Mouse (Mus musculus) cerebellum, adult 9-11 months (tissue): ENCODE measurements at regions not wholly inside any gene's neighbourhood (a gene's known extent, or its start where the extent isn't known, plus 50 kb on each side); places are given as distances from the start of the nearest gene placed in this dataset.
A peak's percentile ranks its signal among the peaks of the same experiment; 100 is the strongest.

Experiments
- DNase-seq: peaks from one replicate; pipeline ENCODE4 v3.0.0; 2022

DNA sequence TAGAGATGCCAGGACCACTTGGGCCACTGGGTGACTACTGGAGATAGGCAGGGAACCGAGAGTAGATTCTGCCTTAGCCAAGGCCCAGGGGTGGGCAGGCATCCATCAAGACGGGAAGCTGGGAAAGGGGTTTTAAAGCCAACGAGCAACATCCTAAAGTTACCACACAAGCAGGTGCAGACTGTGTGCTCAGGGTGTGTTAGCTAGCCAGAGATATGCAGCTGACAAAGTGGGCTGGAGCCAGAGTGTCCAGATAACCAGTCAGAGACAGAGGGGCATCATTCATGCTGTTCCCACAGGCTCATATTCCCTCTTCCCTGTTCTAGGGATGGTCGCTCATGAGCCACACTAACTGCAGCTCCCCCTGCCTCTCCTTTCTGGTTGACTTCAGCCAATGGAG is 104.2 kb downstream of the Vegfa start:
- no peak for DNase-seq

DNA sequence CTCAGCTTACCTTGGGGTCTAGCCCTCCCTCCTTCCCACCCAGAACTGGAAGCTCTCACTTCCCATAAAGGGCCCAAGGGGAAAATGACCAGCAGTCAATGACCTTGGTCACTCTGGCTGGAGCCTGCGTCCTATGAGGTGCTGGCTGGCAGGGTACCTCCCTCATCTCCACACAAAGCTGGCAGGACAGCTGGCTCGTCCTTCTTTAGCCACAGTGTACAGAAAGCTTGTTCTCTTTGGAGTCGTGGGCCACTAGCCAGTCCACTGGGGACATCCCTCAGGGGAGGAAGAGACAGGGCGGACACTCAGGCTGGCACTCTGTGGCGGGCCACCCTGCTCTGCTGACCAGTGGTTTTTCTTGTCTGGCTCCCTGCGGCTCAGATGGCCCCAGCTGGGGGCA is 106.3 kb downstream of the Vegfa start:
- no peak for DNase-seq

DNA sequence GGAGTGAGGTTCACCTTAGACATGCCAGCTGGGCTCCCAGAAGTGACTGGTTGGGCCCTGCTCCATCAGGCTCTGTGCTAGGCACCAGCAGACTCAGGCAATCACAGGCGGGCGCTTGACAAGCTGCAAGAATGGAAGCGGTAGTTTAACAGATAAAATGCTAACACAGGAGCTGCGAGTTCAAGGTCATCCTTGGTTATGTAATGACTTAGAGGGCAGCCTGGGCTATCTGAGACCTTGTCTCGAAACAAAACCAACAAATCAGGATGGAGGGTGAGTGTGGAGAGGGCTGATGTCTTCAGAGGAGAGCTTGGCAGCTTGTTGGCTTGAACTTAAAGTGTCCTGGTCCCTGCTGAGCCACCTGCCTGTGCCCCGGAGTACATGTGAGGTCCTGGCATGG is 107.6 kb downstream of the Vegfa start:
- no peak for DNase-seq

DNA sequence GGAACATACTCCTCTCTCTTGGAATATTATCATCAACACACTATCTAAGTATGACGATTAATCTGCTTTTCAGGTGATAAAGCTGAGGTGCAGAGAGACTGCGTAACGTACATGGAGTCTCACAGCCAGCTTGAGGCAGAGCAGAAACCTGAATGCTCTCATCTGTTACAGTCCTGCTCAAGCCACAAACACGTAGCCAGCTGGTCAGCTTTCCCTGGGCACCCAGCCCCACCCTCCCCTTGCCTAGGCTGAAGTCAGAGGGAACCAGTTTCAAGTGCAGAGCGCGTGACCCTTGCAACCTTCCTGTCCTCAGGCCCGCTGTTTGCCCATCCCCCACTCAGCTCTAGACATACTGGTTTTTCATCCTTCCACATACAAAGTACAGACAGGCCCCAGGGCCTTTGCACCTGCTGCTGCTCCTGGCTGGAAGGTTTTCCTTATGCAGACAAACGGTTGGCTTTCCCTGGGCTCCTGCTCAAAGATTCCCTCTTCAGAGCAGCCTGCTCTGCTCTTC is 108.9 kb downstream of the Vegfa start:
- no peak for DNase-seq

DNA sequence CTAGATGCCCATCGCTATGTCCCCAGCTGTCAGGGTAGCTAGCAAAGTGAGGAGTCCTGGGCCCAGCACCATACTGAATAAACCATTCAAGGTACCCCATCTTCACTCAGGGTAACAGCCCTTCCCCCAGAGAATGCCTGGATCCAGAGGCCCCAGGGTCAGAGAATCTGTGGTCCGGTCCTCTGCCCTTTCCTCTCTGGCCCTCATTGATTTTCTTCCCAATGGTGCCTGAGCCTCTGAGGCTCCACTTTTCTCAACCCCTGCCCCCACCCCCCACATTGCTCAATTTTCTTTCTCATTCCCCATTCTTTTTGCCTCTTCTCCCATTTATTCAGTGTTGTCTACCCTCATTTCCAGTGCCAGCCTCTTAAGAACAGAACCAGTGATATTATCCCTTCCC is 114.5 kb downstream of the Vegfa start:
- DNase-seq: no peak

DNA sequence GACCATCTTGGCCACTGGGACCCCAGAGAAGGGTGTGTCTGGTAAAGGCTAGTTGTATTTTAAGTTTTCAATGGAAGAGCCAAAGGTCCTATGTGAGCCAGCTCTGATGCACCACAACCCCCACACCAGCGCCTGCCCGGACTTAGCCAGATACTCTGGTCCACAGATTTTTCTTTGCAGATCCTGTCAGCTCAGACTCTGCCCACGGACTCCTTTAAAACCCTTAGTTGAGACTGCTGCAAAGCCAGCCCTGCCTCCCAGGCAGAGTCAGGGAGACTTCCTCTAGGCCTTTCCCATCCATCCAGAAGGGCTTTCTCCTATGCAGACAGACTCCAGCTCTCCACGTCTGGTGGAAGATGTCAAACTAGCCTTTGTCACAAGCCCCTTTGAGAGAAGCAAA is 115.2 kb downstream of the Vegfa start:
- DNase-seq: no peak

DNA sequence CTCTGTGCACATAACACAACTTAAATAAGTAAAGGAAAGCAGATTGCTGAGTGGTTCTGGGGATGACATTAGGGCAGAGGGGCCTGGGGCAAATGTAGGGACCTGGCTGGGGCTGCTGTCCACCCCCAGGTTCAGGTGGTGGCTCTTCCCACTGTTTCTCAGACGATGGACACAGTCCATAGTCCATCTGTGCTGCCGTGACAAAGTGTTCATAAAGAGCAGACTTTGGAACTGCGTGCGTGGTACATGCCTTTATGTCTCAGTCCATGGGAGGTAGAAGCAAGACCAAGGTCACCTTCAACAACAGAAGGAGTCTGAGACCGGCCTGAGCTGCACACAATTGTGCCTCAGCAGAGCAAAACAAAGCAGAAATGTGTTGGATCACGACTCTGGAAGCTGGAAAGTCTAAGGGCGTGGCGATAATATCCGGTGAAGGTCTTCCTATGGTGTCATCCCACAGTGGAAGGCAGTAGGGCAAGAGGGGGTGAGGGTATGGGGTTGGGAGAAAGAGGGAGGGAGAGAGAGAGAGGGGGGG is 117.4 kb downstream of the Vegfa start:
- DNase-seq: no peak

DNA sequence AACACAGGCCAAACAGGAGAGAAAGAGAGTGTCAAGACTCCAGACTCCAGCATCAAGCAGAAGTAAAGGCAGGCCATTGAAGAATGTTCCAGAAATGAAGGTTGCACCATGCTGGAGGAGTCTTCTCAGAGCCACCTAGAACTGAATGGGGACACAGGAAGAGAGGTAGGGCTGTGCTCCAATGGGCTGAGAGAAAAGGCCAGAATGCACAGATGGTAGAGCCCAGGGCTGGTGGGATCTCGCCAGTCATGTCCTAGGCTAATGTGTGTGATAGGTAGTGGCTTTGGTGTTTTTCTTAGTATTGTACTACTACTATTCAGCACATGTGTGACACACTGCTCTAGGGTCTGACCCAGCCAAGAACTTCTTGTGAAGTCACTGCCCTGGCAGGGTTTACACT is 117.9 kb downstream of the Vegfa start:
- peak; percentile 67 for DNase-seq

DNA sequence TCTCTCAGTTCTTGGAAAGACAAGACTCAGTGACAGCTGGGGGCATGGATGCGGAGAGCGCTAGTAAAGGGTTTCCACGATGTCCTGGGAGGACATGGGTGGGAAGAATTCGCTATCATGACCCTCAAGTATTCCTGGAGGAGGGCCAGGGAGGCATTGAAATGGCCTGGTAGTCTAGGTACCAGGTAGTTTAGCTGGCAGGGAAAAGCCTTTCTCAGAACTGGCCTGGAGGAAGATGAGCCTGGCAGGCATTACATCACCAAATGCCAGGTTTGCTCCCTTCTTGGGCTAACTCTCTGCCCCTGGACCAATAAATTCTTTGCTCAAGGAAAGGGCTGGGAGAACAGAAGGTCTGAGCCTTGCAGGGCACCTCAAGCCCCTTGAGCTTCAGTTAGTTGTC is 118.5 kb downstream of the Vegfa start:
- DNase-seq: no peak

DNA sequence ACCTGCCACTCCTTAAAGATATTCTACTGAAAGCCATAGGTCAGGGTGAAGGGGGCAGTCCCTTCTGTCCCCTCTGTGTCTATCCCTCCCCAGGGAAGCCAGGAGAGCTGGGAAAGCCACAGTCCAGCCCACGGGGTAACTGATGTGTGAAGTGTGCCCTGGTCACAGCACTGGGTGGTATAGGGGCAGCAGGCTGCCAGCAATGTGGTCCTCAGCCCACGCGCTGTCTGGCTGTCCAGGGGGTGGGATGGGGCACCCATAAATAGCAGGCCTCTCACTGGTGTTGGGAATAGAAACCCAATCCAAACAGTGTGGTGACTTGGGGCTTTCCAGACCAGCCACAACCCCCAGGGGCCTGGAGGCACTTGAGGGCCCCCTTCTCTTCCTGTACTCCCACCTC is 120.0 kb downstream of the Vegfa start:
- no peak for DNase-seq

DNA sequence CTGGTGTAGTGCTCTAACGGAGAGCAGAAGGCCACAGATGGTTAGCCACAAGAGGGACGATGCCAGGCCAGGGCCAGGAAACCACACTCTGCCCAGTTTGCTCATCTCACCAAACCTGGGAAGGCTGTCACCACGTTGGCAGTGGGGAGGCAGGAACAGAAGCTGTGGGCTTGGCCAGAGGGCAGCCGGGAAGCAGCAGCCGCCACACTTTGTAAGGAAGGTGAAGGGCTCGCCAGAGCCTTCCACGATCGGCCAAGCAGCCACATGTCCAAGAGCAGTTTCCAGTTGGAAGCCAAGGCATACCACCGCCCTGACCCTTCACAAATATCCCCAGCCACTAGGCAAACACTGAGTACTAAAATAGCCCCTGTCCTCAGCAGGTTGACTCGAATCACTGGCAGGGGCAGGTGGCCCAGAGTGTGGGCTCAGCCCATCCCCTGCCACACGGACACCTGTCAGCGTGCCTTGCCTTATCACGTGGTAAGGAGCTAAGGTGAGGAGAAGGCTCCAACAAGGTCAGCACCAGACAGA is 120.9 kb downstream of the Vegfa start:
- DNase-seq: peak; percentile 83

DNA sequence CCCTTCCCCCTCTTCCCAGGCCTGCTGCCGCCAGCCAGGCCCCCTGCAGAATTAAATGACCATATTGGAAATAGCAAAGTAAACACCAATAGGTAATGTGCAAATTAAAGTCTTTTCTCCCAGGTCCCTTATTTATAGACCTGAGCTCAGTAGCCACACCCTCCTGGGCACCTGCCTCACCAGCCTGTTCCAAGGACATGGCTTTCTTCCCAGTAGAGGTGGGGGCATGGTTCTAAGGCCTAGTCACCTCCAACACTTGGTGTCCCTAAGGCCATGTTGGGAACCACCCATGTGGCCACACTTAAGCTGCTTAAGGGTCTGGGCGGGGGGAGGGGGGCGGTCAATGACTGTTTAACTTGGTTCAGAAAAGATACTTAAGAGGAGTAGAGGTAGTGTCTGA is 121.9 kb downstream of the Vegfa start:
- DNase-seq: no peak

DNA sequence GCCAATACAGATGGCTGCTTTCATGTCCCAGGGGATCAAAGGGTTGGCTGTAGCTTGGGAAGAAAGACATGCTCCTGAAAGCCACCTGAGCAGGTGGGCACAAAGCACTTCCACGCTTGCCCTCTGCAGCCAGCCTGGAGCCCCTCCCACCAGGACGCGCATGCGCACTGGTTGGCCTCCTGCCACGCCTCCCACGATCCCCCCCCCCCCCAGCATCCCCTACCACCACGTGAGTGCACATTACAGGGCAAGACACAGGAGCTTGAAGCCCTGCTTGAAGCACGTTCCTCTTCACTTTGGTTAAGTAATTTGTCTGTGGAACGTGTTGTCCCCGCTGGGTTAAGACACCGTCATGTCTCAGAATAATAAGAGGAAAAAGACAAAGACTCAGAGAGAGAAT is 124.6 kb downstream of the Vegfa start:
- no peak for DNase-seq

DNA sequence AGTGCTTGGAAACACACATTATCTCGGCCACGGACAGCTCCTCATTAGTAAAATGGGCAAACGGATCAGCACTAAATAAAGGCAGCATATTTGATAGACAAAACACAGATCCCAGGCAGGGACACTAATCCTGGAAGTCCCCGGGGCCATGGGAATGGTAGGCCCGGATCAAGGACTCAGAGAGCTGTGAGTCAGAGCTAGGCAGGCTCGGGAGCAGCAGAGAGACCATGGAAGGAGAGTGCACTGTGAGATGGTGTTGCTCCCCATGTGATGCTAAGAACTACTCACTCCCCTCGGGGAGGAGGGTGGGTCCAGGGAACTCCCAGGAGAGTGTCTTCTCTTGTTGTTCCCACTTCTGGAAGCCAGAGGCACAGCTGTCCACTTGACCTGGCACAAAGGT is 126.6 kb downstream of the Vegfa start:
- no peak for DNase-seq

DNA sequence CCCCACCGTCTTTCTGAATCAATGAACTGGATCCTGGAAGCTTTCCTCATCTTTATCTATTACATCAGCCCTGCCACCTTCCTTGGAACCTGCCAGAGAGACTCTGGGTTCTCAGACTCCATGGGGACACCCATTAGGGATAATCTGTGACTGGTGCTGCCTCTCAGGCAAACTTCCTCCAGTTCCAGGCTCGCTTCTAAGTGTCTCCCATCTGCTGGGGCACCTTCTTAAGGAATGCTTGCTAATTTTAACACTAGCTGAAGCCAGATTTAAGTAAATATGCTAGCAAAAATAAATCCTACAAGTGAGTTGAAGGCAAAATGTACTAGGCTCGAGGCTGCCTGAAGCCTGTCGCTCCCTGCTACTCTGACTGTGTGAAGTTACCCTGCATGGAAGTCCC is 127.9 kb downstream of the Vegfa start:
- DNase-seq: no peak

DNA sequence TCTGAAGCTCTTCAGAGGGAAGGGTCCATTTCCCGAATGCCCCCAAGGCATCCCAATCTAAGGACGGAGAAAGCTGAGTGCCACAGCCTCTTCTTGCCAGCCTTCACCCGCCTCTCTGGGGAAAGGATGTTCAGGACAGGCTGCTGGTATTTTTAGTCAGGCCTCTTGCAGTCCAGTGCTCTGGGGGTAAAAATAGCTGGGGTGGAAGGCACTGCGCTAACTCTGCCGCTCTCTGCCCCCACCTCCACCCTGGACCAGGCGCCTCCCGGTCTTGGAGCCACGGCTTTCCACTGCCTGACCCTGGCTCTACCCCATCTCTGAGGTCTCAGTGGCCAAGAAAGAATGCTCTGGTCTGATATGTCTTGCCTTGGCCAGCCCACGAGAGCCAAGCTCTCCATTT is 128.9 kb downstream of the Vegfa start:
- DNase-seq: no peak

DNA sequence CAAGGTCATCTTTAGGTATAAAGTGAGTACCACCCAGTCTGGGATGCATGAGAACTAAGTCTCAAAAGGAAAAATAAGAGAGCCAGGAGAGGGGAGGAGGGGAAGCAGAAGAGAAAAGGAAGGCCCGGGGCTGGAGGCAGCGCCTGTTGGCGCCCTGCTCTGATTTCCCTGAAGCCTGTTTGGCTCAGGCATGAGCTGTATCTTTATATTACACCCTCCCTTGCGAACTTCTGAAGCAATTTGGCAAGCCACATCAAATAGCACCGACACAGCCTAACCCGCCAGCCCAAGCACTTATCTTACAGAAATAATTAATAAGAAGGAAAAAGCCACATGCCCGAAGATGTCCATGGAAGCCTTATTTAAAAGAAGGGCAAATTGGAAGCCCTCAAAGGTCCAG is 129.5 kb downstream of the Vegfa start:
- no peak for DNase-seq

DNA sequence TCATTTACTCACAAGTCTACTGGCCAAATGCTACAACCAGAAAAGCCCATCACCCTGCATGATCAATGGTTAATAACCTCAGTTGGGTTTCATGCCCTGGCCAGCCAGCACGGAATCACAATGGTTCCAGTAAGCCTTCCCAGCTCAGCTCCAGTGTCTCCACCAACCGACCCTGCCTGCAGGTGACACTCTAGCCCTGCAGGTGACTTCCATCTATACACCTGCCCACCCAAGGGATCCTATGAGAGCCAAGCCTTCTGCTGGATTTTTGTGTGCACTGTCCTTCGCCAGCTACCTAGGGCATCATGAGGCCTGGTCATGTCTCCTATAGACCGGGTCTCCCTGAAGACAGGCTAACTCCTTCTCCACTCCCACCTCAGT is 135.3 kb downstream of the Vegfa start:
- DNase-seq: no peak

DNA sequence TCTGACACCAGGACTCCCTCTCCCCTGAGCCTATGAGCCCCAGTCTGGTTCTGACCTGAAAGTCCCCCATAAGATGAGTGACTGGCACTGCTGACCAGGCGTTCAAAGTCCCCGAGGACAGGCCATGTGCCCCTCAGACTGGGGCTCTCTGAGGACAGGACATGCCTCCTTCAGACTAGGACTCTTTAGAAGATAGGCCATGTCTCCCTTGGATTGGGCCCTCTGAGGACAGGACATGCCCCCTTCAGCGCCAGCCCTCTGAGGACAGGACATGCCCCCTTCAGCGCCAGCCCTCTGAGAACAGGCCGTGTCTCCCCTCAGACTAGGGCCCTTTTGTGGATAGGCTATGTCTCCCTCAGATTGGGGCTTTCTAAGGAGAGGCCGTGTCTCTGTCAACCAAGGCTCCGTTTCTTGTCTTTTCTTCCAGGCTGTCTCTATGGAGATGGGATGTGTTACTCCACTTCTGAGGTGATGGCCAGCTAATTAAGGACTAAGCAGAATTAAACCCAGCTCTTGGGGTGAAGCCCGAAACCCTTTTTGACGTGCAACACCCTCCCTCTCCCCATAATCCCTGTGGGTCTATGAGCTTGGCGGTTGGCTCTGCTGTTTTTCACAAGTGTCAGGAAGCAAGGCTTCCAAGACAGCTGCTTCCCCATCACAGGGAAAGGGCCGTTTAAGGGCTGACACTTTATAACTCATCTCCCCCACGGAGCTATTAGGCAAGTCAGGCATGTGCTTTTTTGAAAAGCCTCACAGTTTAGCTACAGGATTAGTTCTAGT is 135.8 kb downstream of the Vegfa start:
- no peak for DNase-seq

DNA sequence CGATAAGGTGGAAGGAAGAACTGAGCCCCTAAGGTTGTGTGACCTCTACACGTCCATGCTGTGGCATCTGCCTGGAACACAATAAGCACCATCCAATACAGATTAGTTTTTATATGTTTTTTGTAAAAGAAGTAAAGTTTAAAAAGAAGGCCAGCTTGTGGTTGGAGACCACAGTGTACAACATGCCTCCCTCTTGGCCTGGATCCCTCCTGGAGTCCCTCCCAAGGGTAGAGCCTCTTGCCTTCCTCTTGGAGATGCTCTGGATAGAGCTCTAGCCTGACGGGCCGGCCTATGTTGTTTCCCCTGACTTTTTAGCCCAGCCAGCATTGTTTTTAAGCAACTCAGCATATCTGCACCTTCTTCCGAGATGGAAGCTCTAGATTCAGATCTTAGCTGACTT is 138.0 kb downstream of the Vegfa start:
- DNase-seq: no peak

DNA sequence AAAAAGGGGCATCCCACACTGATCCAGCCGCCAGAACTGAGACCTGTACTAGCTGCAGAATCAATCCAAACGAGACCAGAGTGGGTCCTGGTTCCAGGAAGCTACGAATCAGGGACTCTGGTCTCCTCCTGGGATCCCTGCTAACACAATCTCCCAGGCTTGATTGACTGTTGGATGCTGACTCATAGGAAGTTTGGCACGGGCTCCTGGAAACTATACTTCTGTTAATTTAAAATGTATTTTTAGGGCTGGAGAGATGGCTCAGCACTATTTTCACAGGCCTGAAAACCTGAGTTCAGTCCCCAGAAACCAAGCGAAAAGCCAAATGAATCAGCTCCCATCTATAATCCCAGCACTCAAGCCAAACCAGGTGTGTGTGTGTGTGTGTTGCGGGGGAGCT is 138.5 kb downstream of the Vegfa start:
- no peak for DNase-seq

DNA sequence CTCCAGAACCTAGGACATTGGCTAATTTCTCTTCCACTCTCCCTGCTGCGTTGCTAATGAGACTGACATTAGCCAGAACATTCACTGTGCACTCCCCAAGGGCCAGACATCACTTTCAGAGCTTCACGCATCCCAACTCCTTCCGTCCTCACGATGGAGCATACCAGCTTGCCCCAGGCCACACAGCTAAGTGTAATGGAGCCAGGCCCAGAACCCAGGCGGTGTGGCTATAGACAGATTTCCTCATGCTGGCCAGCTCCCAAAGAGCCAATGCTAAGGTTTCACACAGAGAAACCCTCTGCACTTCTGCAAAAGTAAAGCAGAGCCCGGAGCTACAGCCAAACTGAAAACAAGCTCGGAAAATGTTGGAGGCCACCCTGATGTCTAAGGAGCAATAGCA is 139.1 kb downstream of the Vegfa start:
- DNase-seq: peak; percentile 38

DNA sequence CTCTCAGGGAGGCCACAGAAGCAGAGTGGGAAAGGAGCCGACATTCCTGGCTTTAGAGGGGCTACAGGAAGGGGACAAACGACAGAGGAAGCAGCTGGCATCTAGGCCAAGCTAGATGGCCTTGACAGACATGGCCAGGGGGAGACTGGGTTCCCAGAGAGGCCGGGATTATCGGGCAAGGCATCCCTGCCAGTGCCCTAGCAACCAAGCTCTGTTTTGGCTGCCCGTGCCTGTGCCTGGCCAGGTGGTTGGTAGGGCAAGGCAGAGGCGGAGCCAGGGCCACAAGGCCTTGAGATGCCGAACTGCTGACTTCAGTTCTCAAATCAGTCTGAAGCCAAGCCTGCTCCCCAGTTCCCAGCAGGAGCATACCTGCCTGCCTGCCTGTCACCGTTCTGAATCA is 142.7 kb downstream of the Vegfa start:
- peak; percentile 43 for DNase-seq

DNA sequence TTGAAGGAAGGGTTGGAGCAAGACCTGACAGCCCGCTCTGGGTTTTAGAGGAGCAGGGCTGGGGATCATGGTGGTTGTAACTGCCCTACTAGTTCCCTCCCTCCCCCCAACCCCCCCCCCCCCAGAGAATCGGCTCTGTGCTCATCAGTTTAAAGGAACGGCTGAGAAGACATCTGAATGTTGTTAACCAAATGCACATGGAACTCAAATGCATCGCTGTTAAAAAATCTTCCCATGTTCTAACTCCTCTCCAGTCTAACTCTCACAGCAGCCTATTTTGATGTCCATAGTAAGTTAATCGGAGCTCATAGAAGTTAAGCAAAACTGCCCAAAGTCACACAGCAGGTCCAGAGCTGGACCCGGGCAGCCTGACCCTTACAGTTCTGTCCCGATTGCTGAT is 143.1 kb downstream of the Vegfa start:
- DNase-seq: no peak
